Mouse (Mus musculus) spleen, postnatal 4 days (tissue): Measurements from ENCODE around the gene Cdt1.

Experiments
- DNase-seq, 2 experiments: peaks; one replicate each; pipeline ENCODE4 v3.0.0; 2022; ENCODE audit warnings: low spot score in 2 of 2

Gene Cdt1

DNA sequence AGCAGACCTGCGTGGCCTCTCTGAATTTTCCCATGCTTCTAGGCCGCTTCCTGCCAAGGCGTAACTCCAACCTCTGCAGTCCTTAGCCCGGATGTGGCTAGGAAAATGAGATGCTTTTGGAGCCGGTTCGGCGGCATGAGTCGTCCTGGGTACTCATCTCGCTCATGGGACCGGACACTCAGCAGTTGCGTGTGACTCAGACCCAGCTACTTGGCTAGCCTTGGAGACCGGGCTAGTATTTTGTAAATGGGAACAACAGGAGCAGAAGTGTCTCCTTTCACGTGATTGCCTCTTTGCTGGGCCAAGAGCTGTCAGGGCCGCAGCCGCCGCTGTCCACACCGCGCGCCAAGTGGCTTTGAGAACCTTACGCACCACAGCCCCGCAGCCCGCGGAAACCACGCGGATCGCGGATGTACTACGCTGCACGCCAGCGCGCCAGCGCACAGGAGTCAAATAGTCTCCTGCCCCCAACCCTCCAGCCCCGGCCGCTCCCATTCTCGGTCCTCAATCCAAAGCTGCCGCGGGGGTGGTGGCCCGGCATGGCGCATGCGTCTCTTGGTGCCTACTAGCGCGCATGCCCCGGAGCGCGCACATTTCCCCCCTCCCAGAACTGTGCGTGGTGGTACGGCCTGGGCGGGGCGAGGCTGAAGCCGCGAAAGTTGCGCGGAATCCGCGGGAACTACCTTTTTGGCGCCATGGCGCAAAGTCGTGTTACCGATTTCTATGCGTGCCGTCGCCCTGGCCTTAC is at the start of gene Cdt1:
TSS of gene Cdt1 (plus strand) at position 655 of the 748 bp plus-strand sequence.
- DNase-seq, result peak; percentile 96 to 97

DNA sequence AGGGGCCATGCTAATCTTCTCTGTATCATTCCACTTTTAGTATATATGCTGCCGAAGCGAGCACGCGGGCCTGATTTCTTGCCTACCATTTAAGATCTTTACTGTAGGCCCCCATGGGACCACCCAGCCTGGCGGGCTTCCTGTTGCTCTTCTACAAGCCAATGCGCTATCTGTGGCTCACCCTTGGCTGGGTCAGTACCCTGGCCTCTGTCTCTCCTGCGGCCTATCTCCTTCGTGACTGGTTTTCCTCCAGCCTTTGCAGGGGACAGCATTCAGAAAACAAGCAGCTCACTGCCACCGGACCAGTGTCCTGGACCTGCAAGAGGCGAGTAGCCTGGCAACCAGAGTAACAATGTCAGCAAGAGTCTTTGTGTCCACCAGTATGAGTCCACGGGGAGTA is 47.2 kb upstream of the Cdt1 start:
- no peak for DNase-seq

GRCm38 (mm10) chr8:122522796-122523651 is 44.8 kb upstream of the Cdt1 start:
- DNase-seq, result no peak

GRCm38 (mm10) chr8:122523652-122524360 is 44.0 kb upstream of the Cdt1 start:
- DNase-seq, result no peak

GRCm38 (mm10) chr8:122524506-122524905 is 43.3 kb upstream of the Cdt1 start:
- no peak for DNase-seq

DNA sequence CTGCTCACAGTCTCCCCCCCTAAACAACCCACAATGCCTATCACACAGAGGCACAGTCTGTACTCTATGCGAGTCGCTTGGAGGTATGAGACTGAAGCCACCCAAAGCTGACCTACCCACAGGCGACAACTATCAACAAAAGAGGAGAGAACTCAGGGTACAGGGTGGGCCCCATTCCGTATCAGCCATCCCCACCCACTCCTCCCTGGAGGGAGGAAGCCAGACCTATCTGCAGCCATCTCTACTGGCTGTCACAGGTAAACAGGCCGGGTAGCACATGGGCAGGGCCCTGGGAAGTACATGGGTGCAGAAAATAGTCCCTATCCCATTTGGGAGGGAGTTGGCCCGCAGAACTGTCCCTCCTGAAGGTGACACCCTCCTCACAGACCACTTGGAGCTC is 42.8 kb upstream of the Cdt1 start:
- DNase-seq, result no peak

GRCm38 (mm10) chr8:122526084-122526483 is 41.7 kb upstream of the Cdt1 start:
- DNase-seq, result no peak

DNA sequence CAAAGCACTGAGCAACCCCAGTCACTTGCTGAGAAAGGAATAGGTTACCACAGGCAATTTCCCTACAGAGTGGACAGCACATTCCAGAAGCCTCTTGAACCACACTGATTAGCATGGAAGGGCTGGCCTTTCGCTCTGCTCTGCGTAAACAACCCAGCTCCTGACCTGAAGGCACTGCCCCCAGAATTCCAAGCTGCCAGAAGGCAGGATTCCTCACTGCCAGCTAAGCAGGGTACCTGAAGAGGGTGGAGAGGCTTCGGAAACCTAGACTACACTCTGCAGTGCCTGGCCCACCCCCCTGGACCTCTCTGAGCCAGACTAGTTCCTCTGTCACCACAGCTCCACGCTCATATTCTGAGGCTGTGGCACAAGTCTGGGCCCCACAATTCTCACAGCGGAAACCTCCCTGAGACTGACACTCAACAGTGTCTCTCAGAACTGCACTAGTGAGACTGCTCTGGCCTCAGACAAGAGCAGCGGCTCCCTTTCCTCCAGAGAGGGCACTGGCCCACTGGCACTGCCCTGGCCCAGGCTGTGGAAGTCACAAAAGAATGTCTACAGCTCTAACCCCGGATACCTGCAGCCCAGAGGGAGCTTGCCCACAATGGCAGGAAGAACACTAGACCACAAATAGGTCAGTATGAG is 41.2 kb upstream of the Cdt1 start:
- DNase-seq, result no peak

- no peak for DNase-seq
Observed at GRCm38 (mm10) chr8:122527937-122528336, 39.9 kb upstream of the Cdt1 start.

GRCm38 (mm10) chr8:122529159-122529558 is 38.7 kb upstream of the Cdt1 start:
- DNase-seq, result no peak

DNA sequence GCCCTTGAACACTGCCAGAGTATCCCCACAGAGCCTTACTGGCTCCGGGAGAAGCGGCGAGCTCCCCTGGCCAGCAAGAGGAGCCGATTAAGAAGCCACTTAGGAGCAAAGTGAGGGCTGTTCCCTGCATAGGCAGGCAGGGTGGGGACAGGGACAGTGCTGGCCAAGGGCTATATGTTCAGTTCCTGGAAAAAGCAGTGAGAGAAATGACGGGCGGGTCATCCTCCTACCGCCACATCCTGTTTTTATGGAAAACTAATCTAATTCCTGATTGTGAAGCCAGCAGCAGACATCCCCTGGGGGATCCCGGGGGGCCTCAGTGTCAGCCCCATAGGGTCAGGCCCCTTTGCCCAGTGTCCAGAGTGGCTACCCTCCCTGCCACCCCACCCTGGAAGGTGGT is 36.5 kb upstream of the Cdt1 start:
- no peak for DNase-seq

- no peak for DNase-seq
Observed at GRCm38 (mm10) chr8:122537033-122537432, 30.8 kb upstream of the Cdt1 start.

DNA sequence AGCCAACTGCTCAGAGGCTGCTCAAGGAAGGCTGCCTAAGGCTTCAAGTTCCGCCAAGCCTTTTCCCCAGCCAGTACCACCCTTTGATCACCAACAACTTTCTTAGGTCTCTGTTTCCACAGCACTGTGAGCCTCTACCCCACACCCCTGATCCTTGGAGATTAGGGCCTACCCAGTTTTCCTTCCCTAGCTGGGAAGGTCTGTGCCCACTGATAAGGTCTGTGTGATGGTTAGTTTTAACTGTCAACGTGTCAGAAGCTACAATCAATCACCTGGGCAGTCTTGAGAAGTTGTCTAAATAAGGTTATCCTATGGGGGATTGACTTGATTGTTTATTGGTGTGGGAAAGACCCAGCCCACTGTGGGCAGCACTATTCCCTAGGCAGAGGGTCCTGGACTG is 30.0 kb upstream of the Cdt1 start:
- DNase-seq, result peak; percentile 59 to 70

DNA sequence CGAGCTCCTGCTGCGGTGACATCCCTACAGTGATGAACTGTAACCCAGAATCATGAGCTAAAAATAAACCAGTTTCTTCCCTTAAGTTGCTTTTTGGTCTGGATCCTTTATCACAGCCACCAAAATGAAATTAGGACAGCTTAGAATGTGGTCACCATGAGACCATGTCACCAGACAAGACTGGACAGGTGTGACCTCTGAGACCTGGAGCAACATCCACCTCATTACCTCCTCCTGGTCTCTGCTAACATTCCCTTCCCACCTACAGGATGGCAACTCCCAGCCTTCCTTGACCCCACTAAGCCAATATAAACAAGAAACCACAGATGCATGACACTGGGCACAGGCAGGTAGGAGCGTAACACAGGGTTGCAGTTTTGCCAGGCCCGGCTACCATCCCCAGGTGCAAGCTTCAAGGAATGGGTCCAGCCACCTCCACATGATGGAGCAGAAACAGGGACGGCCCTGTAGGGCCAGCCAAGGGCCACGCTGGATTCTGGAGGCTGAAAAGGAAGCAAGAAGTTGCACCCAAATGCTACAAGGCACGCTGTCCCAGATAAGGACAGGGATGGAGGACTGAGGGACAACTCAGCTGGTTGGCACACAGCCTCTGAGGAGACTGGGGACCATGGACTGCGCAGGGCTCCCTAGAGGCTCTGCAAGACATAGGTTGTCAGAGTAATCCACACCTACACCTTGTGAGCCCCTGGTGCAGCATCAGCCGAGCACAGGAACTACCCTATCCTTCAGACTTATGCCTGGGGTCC is 29.3 kb upstream of the Cdt1 start:
- DNase-seq, result peak; percentile 47 to 70

GRCm38 (mm10) chr8:122544138-122544537 is 23.7 kb upstream of the Cdt1 start:
- no peak for DNase-seq

DNA sequence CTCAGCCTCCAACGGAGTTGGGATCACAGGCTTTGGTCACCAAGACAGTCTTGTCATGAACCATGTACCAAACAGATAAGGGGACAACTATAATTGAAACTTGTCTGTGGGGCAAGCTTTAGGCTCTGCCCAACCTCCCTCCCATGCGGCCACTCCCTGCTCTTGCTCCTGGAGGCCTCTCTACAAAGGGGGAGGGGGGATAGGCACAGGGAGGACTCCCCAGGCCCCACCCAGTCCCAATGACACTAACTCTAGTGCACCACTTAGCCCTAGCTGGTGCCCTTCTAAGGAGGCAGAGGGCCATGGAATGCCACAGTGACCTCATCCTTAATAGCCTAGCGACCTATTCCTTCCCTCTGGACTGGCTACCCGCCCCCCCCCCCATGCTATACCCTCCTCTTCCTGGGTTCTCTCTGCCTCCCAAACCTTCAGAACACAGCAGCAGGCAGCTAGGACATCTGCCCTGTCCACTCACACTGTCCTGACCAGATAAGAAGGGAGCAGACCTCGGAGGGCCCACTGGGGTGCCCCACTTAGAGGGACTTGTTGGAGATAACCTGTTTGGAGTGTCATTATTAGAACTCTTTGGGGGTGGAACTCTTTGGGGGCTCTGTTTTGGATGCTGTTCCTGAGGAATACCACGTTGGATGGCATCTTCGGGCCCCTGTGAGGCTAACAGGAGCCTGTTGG is 21.6 kb upstream of the Cdt1 start:
- DNase-seq, result peak in 1 of 2 experiments; percentile 69

DNA sequence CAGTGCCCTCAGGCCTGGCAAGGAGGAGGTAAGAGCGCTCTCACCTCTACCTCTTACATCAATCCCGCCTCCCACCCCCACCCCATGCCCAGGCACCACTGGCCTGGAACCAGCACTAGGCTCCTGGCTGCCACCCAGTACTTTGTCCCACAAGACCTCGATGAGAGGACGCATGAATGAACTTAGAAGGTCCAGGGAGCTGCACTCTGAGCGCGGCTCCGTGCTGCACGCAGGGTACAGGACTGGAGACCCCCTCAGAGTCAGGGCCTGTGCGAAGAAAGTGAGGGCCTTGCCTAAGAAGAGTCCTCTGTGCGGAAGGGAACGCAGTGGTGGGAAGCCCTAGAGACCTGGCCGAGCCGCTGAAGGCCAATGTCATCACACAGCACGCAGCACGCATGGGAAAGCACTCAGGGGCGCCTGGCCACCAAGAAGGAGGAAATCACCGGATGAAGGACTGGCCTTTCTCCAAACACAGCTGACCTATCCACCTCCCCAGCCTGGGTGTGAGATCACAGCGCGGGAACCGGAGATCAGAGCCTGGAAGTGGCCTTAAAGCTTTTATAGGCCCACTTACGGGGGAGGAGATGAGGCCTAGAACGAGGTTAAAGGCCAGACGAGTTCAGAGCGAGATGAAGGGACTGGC is 20.9 kb upstream of the Cdt1 start:
- no peak for DNase-seq

GRCm38 (mm10) chr8:122547815-122548214 is 20.0 kb upstream of the Cdt1 start:
- DNase-seq, result peak; percentile 76 to 84

DNA sequence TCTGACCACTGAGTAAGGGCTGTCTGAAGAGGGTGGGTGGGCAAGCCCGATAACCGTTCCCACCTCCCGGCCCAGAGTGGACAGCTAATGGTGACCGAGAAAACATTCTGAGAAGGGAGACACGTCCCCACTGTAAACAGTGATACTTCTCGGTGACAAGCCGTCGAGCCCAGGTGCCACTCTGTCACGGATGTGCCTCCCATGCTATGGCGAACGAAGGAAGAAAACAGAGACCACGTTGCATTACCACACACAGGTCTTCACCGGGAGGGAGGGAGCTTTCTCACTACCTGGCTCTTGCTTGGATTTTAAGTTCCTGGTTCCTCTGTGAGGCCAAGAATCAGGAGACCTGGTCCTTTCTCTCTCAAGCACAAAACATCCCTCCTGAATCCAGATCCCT is 19.5 kb upstream of the Cdt1 start:
- DNase-seq, result no peak

GRCm38 (mm10) chr8:122548891-122549439 is 18.9 kb upstream of the Cdt1 start:
- DNase-seq, result no peak
